Mouse (Mus musculus): ENCODE measurements around the gene Rab2b.

Rab2b gene

DNA sequence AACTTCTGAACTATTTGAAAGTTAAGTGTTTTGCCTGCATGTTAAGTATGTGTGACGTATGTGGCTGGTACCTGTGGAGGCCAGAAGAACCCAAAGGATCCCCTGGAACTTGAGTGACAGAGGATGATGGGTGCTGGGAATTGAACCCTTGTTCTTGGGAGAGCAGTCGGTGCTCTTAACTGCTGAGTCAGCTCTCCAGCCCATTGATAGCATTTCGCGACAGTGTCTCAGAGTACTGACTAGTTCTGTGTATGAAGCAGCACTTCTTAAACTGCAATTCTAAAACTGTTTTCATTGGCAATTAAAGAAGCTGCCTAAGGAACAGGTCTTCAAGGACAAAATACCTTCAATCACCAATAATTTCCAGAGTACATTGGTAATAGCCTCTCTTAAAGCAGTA lies 2.1 kb downstream of the Rab2b start:
- DNase-seq, result no peak

- DNase-seq, result no peak
Observed at GRCm38 (mm10) chr14:52272781-52273180, 6.6 kb downstream of the Rab2b start.

DNA sequence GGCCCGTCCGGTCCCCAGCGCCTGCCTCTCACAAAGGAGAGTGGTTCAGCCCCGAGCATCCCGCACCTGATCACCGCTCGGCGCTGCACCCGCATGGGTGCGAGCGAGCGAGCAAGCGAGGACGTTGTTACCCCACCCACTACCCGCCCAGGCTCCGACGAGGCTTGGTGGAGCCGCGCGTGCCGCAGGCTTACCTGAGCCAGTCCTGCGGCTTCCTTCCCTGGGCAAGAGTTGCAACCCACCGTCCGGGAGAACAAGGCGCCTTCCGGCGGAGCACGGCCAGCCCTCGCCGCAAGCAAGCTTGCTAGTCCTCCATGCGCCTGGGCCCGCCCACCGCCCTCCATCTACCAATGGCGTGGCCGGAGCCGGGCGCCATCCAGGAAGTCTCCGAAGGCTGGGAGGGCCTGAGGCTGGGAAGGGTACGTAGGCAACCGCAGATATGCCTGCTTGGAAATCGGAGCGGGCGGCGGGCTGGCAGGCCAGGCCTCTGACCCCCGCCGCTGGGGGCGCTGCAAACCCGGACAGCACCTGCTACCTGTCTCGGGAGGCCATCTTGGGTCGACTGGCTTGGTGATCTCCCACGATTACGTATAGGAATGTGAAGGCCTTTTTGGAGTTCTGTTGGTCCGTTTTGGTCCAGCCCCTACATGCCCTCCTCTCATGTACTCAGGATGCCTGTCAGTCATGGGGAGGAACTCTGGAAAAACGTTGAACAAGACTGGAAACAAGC lies 21.7 kb downstream of the Rab2b start, which contains the start of gene Chd8:
Chd8 (minus strand) TSS at position 297 of the 730 bp plus-strand sequence.
- peak; percentile 99 for DNase-seq

DNA sequence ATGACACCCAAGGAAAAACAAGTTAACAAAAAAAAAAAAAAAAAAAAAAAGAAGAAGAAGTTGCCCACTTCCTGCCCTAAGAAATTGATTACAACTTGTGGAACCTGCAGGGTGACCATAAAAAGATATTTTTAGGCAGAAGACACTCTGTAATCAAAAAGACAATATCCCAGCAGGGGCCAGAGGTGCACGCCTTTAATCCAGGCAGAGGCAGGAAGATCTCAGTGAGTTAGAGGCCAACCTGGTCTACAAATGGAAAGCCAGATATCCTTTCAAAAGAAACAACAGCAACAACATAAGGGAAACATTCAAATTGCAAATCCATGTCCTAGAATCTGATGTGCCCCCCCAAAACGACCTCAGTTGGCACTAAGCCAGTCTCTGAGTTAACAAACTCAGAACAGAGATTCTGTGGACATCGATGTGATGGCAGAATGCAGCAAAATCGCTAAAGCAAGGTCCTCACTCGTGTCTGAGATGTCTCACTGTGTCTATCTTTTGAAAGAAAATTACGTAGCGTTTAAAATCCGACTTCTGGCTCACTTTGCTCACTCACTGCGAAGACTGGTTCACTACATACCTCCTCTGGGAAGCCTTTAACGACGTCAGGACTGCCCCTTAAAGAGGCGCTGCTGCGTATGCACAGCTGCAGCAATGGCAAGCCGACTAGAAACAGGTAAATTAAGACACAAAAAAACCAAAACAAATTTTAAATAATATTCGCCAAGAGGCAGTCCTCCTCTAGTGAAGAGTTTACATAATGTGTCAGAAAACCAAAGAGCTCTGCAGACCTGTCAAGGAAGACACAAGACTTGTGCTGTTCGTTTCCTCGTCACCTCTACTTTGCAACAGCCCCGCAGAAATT lies 22.8 kb downstream of the Rab2b start:
- DNase-seq, result peak; percentile 15

DNA sequence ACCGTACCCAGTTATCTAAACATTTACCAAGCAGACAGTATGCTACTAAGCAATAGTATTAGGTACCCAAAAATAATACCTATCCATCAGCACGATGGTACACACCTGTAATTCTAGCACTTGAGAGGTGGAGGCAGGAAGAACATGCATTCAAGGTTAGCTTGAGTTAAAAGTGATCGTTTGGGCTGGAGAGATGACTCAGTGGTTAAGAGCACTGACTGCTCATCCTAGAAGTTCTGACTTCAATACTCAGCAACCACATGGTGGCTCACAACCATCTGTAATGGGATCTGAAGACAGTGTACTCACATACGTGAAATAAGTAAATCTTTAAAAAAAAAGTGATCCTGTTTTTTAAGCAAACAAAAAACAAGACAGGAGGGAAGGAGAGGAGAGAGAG lies 33.2 kb downstream of the Rab2b start:
- no peak for DNase-seq

DNA sequence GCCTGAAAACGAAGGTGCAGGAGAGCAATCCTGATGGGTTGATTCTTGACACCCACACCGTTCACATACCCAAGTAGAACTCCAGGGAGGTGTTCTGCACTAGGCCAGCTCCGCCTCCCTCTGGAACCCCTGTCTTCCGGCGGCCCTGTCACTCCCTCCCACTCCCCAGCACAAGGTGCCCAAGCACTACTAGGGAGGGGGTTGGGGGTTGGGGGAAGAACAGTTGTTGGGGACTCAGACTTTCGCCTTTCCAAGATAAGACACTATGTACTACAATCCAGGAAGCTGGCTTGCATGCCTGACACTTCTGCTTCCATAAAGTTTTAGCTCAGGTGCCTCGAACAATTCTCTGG lies 34.7 kb downstream of the Rab2b start:
- DNase-seq, result no peak

DNA sequence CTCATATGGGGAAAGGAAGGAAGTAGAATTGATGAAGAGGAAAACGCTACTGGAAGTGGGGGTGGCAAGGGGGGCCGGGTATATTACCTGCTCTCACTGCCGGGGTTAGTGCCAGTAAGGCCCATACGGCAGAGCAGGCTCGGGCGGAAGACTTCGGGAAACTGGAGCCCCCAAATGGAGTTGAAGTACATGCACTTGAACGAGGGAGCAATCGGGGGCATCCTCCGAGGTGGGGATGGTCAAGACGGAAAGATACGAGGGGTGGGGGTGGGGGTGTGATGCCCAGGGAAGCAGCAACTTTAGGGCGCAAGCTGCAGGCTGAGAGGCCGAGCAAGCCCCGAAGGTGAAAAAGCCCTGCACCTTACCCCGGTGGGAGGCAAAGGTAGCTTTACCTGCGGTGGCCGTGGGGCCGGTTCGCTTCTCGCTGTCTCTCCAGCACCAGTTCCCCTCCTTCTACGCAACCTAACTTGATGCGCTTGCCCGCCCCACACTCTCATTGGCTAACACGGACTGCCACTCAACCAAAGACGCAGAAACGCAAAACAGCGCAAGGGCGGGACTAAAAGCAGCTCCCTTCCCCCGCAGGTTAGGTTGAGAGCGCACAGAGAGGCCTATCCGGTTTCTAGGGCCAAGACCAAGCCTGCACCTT lies 35.2 kb downstream of the Rab2b start:
- peak; percentile 100 for DNase-seq

DNA sequence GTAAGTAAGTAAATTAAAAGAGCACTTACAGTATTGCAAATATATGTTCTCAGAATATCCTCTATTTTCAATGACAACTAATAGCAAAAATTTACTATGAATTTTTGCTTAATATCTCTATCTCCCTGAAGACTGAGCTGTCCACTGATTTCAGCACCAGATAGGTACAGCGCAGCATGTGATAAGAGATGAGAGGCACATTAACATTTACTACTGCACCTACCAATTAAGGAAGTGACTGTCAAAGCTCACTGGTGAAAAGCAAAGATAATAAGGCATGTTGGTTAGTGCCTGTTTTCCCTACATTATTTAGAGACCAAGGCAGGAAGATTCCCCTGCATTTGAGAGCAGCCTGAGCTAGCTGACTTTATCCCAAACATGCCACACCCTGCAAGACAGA lies 43.1 kb downstream of the Rab2b start:
- DNase-seq, result no peak

GRCm38 (mm10) chr14:52235165-52235564 lies 44.2 kb downstream of the Rab2b start:
- DNase-seq, result no peak

- no peak for DNase-seq
Observed at GRCm38 (mm10) chr14:52232249-52232648, 47.1 kb downstream of the Rab2b start.

GRCm38 (mm10) chr14:52225972-52226371 lies 53.4 kb downstream of the Rab2b start:
- no peak for DNase-seq

- DNase-seq, result no peak
Observed at GRCm38 (mm10) chr14:52217261-52217660, 62.1 kb downstream of the Rab2b start.
